Mouse (Mus musculus): ENCODE measurements around the gene Frmpd4.

DNA sequence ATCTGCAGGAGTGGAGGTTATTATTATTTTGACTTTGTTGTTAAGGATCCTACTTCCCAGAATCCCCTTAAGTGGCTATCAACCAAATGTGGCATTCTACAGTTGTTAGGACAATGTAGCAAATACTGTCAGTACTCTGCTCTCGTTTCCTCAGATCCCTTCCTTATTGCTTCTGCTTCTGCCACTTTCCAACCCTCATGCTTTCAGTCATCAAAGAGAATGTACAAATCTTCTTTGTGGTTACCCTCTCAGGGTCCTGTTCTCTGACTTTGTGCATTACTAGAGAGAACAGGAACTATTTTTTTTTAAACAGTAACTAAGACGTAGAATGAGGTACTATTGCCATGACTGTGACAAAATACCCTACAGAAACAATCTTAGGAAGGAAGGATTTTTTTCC, 788.3 kb downstream of the Frmpd4 start:
- TF ChIP-seq CTCF (IDR thresholded peaks at IDR 0.05; ENCODE audit: extremely low read depth, insufficient read depth, insufficient read length, insufficient replicate concordance) (no peak), POLR2A (IDR thresholded peaks at IDR 0.05; ENCODE audit: low read depth, low read length) (no peak)
